Mouse (Mus musculus): ENCODE measurements around the gene Rnf169. TPM values are rescaled to one million over a fixed set of nuclear protein-coding genes. Genes with fewer than 3 reads are reported as not detected.
"Not testable (repeated sequence)": the region's sequence is repeated elsewhere in the genome, so short reads cannot be mapped to it uniquely, and the experiment has no call there.

Rnf169 gene
- polyA plus RNA-seq, 1 experiment from 2014 or later: 4.5 TPM

GRCm38 (mm10) chr7:99945012-99945411, 35.2 kb downstream of the Rnf169 start:
- not testable (repeated sequence) for H3K9me3 ChIP-seq (ENCODE audit: control insufficient read depth, low read length); H3K4me2 ChIP-seq (ENCODE audit: low read length); H3K27ac ChIP-seq (replicated peaks in 1 of 2; ENCODE audit: control insufficient read depth in 1 of 2, insufficient read depth in 1 of 2, low read depth in 2 of 2, low read length in 2 of 2); H3K4me3 ChIP-seq (ENCODE audit: control insufficient read depth in 1 of 2, insufficient read depth in 1 of 2, low read depth in 1 of 2, low read length in 2 of 2); H3K27me3 ChIP-seq (ENCODE audit: control insufficient read depth, insufficient read depth, low read length); H3K4me1 ChIP-seq (ENCODE audit: control insufficient read depth in 2 of 2, insufficient read depth in 2 of 2, low read length in 2 of 2); H3K9ac ChIP-seq (ENCODE audit: low read length); ATAC-seq (ENCODE audit: insufficient number of reproducible peaks, insufficient read depth, low FRiP score, low read depth)
- peaks cover 73% of the 10 kb centered on the region for H3K36me3 ChIP-seq (ENCODE audit: control insufficient read depth, insufficient read depth, low read length)
- 96% methylated on average over 22 of the region's 22 CpGs for WGBS

- ATAC-seq (ENCODE audit: insufficient number of reproducible peaks, insufficient read depth, low FRiP score, low read depth): no peak
- 86% methylated on average over 3 of the region's 3 CpGs for WGBS
- 0 out of 4 replicates have a peak, but pooled peaks cover 0 to 4% of the 10 kb centered on the region in 2 experiments for H3K4me1 ChIP-seq (ENCODE audit: control insufficient read depth in 2 of 2, insufficient read depth in 2 of 2, low read length in 2 of 2)
- no peak overlapping the region for H3K4me2 ChIP-seq (ENCODE audit: low read length)
- H3K9ac ChIP-seq (ENCODE audit: low read length): no peak overlapping the region
- H3K27me3 ChIP-seq (ENCODE audit: control insufficient read depth, insufficient read depth, low read length): no peaks in the 10 kb centered on the region
- H3K9me3 ChIP-seq (ENCODE audit: control insufficient read depth, low read length): no peaks in the 10 kb centered on the region
- H3K4me3 ChIP-seq (ENCODE audit: control insufficient read depth in 1 of 2, insufficient read depth in 1 of 2, low read depth in 1 of 2, low read length in 2 of 2): no peak overlapping the region
- H3K27ac ChIP-seq (replicated peaks in 1 of 2; ENCODE audit: control insufficient read depth in 1 of 2, insufficient read depth in 1 of 2, low read depth in 2 of 2, low read length in 2 of 2): no peak overlapping the region
- H3K36me3 ChIP-seq (ENCODE audit: control insufficient read depth, insufficient read depth, low read length): peaks cover 78% of the 10 kb centered on the region
Observed at GRCm38 (mm10) chr7:99944520-99944919, 35.7 kb downstream of the Rnf169 start.

- no peak for ATAC-seq (ENCODE audit: insufficient number of reproducible peaks, insufficient read depth, low FRiP score, low read depth)
- Histone ChIP-seq H3K4me1 (ENCODE audit: control insufficient read depth in 2 of 2, insufficient read depth in 2 of 2, low read length in 2 of 2) (no peaks in the 10 kb centered on the region), H3K27ac (replicated peaks in 1 of 2; ENCODE audit: control insufficient read depth in 1 of 2, insufficient read depth in 1 of 2, low read depth in 2 of 2, low read length in 2 of 2) (no peak overlapping the region), H3K36me3 (ENCODE audit: control insufficient read depth, insufficient read depth, low read length) (peaks cover 78% of the 10 kb centered on the region), H3K4me2 (ENCODE audit: low read length) (no peak overlapping the region), H3K27me3 (ENCODE audit: control insufficient read depth, insufficient read depth, low read length) (no peaks in the 10 kb centered on the region), H3K9me3 (ENCODE audit: control insufficient read depth, low read length) (no peaks in the 10 kb centered on the region), H3K9ac (ENCODE audit: low read length) (no peak overlapping the region), H3K4me3 (ENCODE audit: control insufficient read depth in 1 of 2, insufficient read depth in 1 of 2, low read depth in 1 of 2, low read length in 2 of 2) (no peak overlapping the region)
- WGBS: 95% methylated on average over 1 of the region's 1 CpGs
Observed at GRCm38 (mm10) chr7:99940669-99941068, 39.6 kb downstream of the Rnf169 start.

- no peaks in the 10 kb centered on the region for H3K27me3 ChIP-seq (ENCODE audit: control insufficient read depth, insufficient read depth, low read length)
- WGBS: 87% methylated on average over 1 of the region's 1 CpGs
- no peak overlapping the region for H3K27ac ChIP-seq (replicated peaks in 1 of 2; ENCODE audit: control insufficient read depth in 1 of 2, insufficient read depth in 1 of 2, low read depth in 2 of 2, low read length in 2 of 2)
- H3K4me1 ChIP-seq (ENCODE audit: control insufficient read depth in 2 of 2, insufficient read depth in 2 of 2, low read length in 2 of 2): no peaks in the 10 kb centered on the region
- no peak overlapping the region for H3K9ac ChIP-seq (ENCODE audit: low read length)
- no peaks in the 10 kb centered on the region for H3K9me3 ChIP-seq (ENCODE audit: control insufficient read depth, low read length)
- H3K36me3 ChIP-seq (ENCODE audit: control insufficient read depth, insufficient read depth, low read length): peaks cover 74% of the 10 kb centered on the region
- no peak overlapping the region for H3K4me2 ChIP-seq (ENCODE audit: low read length)
- no peak overlapping the region for H3K4me3 ChIP-seq (ENCODE audit: control insufficient read depth in 1 of 2, insufficient read depth in 1 of 2, low read depth in 1 of 2, low read length in 2 of 2)
- ATAC-seq (ENCODE audit: insufficient number of reproducible peaks, insufficient read depth, low FRiP score, low read depth): no peak
Observed at GRCm38 (mm10) chr7:99935758-99936157, 44.5 kb downstream of the Rnf169 start.

GRCm38 (mm10) chr7:99926916-99927714, 53.1 kb downstream of the Rnf169 start:
- H3K36me3 ChIP-seq (ENCODE audit: control insufficient read depth, insufficient read depth, low read length): peaks cover 69% of the 10 kb centered on the region
- no peak overlapping the region for H3K4me2 ChIP-seq (ENCODE audit: low read length)
- 74% methylated on average over 10 of the region's 10 CpGs for WGBS
- H3K27me3 ChIP-seq (ENCODE audit: control insufficient read depth, insufficient read depth, low read length): no peaks in the 10 kb centered on the region
- H3K4me3 ChIP-seq (ENCODE audit: control insufficient read depth in 1 of 2, insufficient read depth in 1 of 2, low read depth in 1 of 2, low read length in 2 of 2): no peak overlapping the region
- H3K9me3 ChIP-seq (ENCODE audit: control insufficient read depth, low read length): no peaks in the 10 kb centered on the region
- no peak for ATAC-seq (ENCODE audit: insufficient number of reproducible peaks, insufficient read depth, low FRiP score, low read depth)
- no peaks in the 10 kb centered on the region for H3K4me1 ChIP-seq (ENCODE audit: control insufficient read depth in 2 of 2, insufficient read depth in 2 of 2, low read length in 2 of 2)
- H3K9ac ChIP-seq (ENCODE audit: low read length): no peak overlapping the region
- H3K27ac ChIP-seq (replicated peaks in 1 of 2; ENCODE audit: control insufficient read depth in 1 of 2, insufficient read depth in 1 of 2, low read depth in 2 of 2, low read length in 2 of 2): no peak overlapping the region

- 64% methylated on average over 2 of the region's 2 CpGs for WGBS
- Histone ChIP-seq H3K27ac (replicated peaks in 1 of 2; ENCODE audit: control insufficient read depth in 1 of 2, insufficient read depth in 1 of 2, low read depth in 2 of 2, low read length in 2 of 2) (no peak overlapping the region), H3K4me1 (ENCODE audit: control insufficient read depth in 2 of 2, insufficient read depth in 2 of 2, low read length in 2 of 2) (peaks cover 7 to 13% of the 10 kb centered on the region in 2 experiments), H3K4me3 (ENCODE audit: control insufficient read depth in 1 of 2, insufficient read depth in 1 of 2, low read depth in 1 of 2, low read length in 2 of 2) (no peak overlapping the region), H3K9ac (ENCODE audit: low read length) (no peak overlapping the region), H3K9me3 (ENCODE audit: control insufficient read depth, low read length) (no peaks in the 10 kb centered on the region), H3K27me3 (ENCODE audit: control insufficient read depth, insufficient read depth, low read length) (peaks cover 20% of the 10 kb centered on the region), H3K36me3 (ENCODE audit: control insufficient read depth, insufficient read depth, low read length) (peaks cover 40% of the 10 kb centered on the region), H3K4me2 (ENCODE audit: low read length) (no peak overlapping the region)
- no peak for ATAC-seq (ENCODE audit: insufficient number of reproducible peaks, insufficient read depth, low FRiP score, low read depth)
Observed at GRCm38 (mm10) chr7:99920416-99920815, 59.8 kb downstream of the Rnf169 start.

- ATAC-seq (ENCODE audit: insufficient number of reproducible peaks, insufficient read depth, low FRiP score, low read depth): no peak
- Histone ChIP-seq H3K4me2 (ENCODE audit: low read length) (no peak overlapping the region), H3K27ac (replicated peaks in 1 of 2; ENCODE audit: control insufficient read depth in 1 of 2, insufficient read depth in 1 of 2, low read depth in 2 of 2, low read length in 2 of 2) (no peak overlapping the region), H3K4me1 (ENCODE audit: control insufficient read depth in 2 of 2, insufficient read depth in 2 of 2, low read length in 2 of 2) (peaks cover 7 to 13% of the 10 kb centered on the region in 2 experiments), H3K36me3 (ENCODE audit: control insufficient read depth, insufficient read depth, low read length) (peaks cover 36% of the 10 kb centered on the region), H3K9me3 (ENCODE audit: control insufficient read depth, low read length) (no peaks in the 10 kb centered on the region), H3K27me3 (ENCODE audit: control insufficient read depth, insufficient read depth, low read length) (peaks cover 20% of the 10 kb centered on the region), H3K4me3 (ENCODE audit: control insufficient read depth in 1 of 2, insufficient read depth in 1 of 2, low read depth in 1 of 2, low read length in 2 of 2) (no peak overlapping the region), H3K9ac (ENCODE audit: low read length) (no peak overlapping the region)
- WGBS: 94% methylated on average over 6 of the region's 6 CpGs
Observed at GRCm38 (mm10) chr7:99919971-99920370, 60.3 kb downstream of the Rnf169 start.

GRCm38 (mm10) chr7:99919164-99919563, 61.1 kb downstream of the Rnf169 start:
- no peak overlapping the region for H3K27ac ChIP-seq (replicated peaks in 1 of 2; ENCODE audit: control insufficient read depth in 1 of 2, insufficient read depth in 1 of 2, low read depth in 2 of 2, low read length in 2 of 2)
- no peak overlapping the region for H3K4me3 ChIP-seq (ENCODE audit: control insufficient read depth in 1 of 2, insufficient read depth in 1 of 2, low read depth in 1 of 2, low read length in 2 of 2)
- peaks cover 28% of the 10 kb centered on the region for H3K36me3 ChIP-seq (ENCODE audit: control insufficient read depth, insufficient read depth, low read length)
- ATAC-seq (ENCODE audit: insufficient number of reproducible peaks, insufficient read depth, low FRiP score, low read depth): no peak
- H3K9me3 ChIP-seq (ENCODE audit: control insufficient read depth, low read length): no peaks in the 10 kb centered on the region
- 84% methylated on average over 2 of the region's 2 CpGs for WGBS
- H3K4me1 ChIP-seq (ENCODE audit: control insufficient read depth in 2 of 2, insufficient read depth in 2 of 2, low read length in 2 of 2): peaks cover 7 to 13% of the 10 kb centered on the region in 2 experiments
- H3K27me3 ChIP-seq (ENCODE audit: control insufficient read depth, insufficient read depth, low read length): peaks cover 24% of the 10 kb centered on the region
- no peak overlapping the region for H3K4me2 ChIP-seq (ENCODE audit: low read length)
- H3K9ac ChIP-seq (ENCODE audit: low read length): no peak overlapping the region

Measured in heart, embryonic 14.5 days (tissue).